Mouse (Mus musculus) heart, embryonic 11.5 days (tissue): ENCODE data around the gene Mdp1. TPM values are rescaled to one million over a fixed set of nuclear protein-coding genes. Genes with fewer than 3 reads are reported as not detected.

Experiments
- ATAC-seq: fragments of 200-750 bp; cut with Nextera tagmentation; replicated peaks from 2 replicates; pipeline ENCODE4 v1.8.0; 2017; ENCODE audit warnings: moderate library complexity; ENCODE audit not compliant: insufficient number of reproducible peaks, low FRiP score, low TSS enrichment
- H3K27ac ChIP-seq: fragments of 300-500 bp; sonication (generic); 2 replicates; pipeline ENCODE4 v1.5.1; 2014; ENCODE audit warnings: mild to moderate bottlenecking, low read depth, low read length
- H3K27me3 ChIP-seq: fragments of 300-500 bp; sonication (generic); 2 replicates; pipeline ENCODE4 v1.6.1; 2014; ENCODE audit warnings: mild to moderate bottlenecking, low read length, mixed read lengths; ENCODE audit not compliant: control insufficient read depth, insufficient read depth
- H3K36me3 ChIP-seq: fragments of 300-500 bp; sonication (generic); 2 replicates; pipeline ENCODE4 v1.6.1; 2014; ENCODE audit warnings: mild to moderate bottlenecking, low read length, moderate library complexity, mixed read lengths; ENCODE audit not compliant: control insufficient read depth, insufficient read depth
- H3K4me1 ChIP-seq: fragments of 300-500 bp; sonication (generic); 2 replicates; pipeline ENCODE4 v1.6.1; 2014; ENCODE audit warnings: low read length; ENCODE audit not compliant: control insufficient read depth, insufficient read depth
- H3K4me2 ChIP-seq: fragments of 300-500 bp; sonication (generic); 2 replicates; pipeline ENCODE4 v1.6.1; 2014; ENCODE audit warnings: mild to moderate bottlenecking, moderate library complexity
- H3K4me3 ChIP-seq: fragments of 300-500 bp; sonication (generic); 2 replicates; pipeline ENCODE4 v1.5.1; 2014; ENCODE audit warnings: low read depth, low read length
- H3K9ac ChIP-seq: fragments of 300-500 bp; sonication (generic); 2 replicates; pipeline ENCODE4 v1.6.1; 2014; ENCODE audit warnings: mild to moderate bottlenecking, low read depth, low read length, moderate library complexity
- H3K9me3 ChIP-seq: fragments of 300-500 bp; sonication (generic); replicated peaks from 2 replicates; pipeline ENCODE4 v1.6.1; 2016; ENCODE audit warnings: low read length; ENCODE audit not compliant: control insufficient read depth
- WGBS: fragments of 180-500 bp; shearing (Covaris S2); extraction: QIAGEN DNeasy Blood & Tissue Kit; methylation state at CpG from one replicate; pipeline ENCODE4 v1.1.7; 2014; ENCODE audit not compliant: insufficient replicate concordance; 5-methylcytosine and 5-hydroxymethylcytosine counted together
- polyA plus RNA-seq: library from polyadenylated mRNA; unstranded; fragments of >200 nt; fragmentation: Nextera tagmentation; extraction: Ambion mirVana; gene quantifications from 2 replicates; pipeline ENCODE4 v1.2.1, GENCODE M21; 2014

The Mdp1 gene
- polyA plus RNA-seq, 1 experiment from 2014 or later, result 74.2 TPM

DNA sequence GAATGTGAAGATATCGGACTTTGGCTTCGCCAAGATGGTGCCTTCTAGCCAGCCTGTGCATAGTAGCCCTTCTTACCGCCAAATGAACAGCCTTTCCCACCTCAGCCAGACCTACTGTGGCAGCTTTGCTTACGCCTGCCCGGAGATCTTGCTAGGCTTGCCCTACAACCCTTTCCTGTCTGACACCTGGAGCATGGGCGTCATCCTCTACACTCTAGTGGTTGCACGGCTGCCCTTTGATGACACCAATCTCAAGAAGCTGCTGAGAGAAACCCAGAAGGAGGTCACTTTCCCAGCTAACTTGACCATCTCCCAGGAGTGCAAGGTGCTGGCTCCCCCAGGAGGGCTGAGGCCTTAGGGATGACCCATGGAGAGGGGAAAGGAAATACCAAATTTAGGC lies 8.8 kb downstream of the Mdp1 start:
- ATAC-seq, result no peak
- Histone ChIP-seq H3K9ac (no peak overlapping the region), H3K4me1 (no peaks in the 10 kb centered on the region), H3K27ac (no peak overlapping the region), H3K9me3 (no peaks in the 10 kb centered on the region), H3K36me3 (peaks cover under 1% of the 10 kb centered on the region), H3K4me2 (no peak overlapping the region), H3K4me3 (no peak overlapping the region), H3K27me3 (no peaks in the 10 kb centered on the region)
- 80% methylated on average over 7 of the region's 7 CpGs for WGBS

DNA sequence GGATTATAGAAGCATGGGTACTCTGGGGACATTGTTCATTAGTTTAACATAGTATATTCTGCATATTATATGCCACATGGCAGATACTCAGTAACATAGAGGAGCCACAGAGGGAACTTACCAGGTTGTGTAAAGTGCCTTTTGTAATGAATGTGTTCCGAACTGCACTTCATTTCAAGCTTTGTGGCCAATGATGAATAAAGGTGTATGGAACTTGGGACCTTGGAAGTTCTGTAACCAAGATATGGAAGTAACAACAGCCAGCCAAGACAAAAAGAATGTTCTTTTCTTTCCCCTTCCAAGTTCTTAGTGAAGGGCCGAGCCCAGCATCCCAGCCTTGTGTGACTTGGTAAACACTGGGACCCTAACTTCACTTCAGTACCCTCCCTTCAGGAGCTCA lies 10.4 kb downstream of the Mdp1 start, which contains the start of gene Tssk4:
Gene Tssk4 (plus strand): TSS at position 301 of the 400 bp plus-strand sequence.
- 91% methylated on average over 2 of the region's 2 CpGs for WGBS
- ATAC-seq, result no peak
- H3K9me3 ChIP-seq, result no peaks in the 10 kb centered on the region

DNA sequence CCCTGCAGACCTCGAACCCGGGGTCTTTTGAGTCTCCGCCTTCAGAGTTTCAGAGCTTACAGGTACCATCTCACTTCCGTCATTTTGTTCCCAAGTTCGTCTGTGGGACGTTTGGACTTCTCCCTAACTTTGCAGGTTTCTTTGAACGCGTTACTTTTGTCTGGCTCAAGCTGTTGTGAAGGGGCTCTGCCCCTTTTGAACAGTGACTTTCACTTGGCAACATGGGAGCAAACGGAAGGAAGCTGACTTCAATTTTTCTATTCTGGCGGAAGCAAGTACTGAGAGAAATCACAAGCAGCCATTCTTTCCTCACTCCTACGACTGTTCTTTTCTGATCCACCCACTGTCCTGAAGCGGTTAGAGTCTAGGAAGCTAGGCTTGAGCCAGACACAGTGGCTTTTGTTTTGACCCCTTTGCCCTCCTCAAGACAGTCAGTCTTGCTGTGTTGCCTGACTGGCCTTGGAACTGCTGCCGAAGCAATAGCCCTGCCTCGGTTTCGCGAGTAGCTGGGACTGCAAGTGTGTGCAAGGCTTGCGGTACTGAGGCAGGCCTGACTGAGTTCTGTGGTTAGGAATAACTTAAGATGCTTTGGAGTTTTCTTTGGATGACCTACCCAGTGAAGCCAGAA lies 15.9 kb downstream of the Mdp1 start:
- Histone ChIP-seq H3K9ac (peak overlapping the region; percentile 97), H3K36me3 (peaks cover 12% of the 10 kb centered on the region), H3K9me3 (no peaks in the 10 kb centered on the region), H3K27ac (peak overlapping the region; percentile 95; the same call in 1 of the 2 replicates), H3K4me1 (peaks cover 18% of the 10 kb centered on the region), H3K4me3 (peak overlapping the region; percentile 96), H3K27me3 (no peaks in the 10 kb centered on the region), H3K4me2 (peak overlapping the region; percentile 91)
- WGBS, result 32% methylated on average over 17 of the region's 17 CpGs
- no peak for ATAC-seq

More for the DNA sequence above, 10.4 kb downstream of the Mdp1 start, which contains the start of gene Tssk4:
- H3K4me1 ChIP-seq, result peaks cover 6% of the 10 kb centered on the region
- no peak within 1 kb of the TSS for H3K9ac ChIP-seq
- peaks cover 5% of the 10 kb centered on the region for H3K36me3 ChIP-seq
- H3K27ac ChIP-seq, result no peak within 1 kb of the TSS
- no peak within 1 kb of the TSS for H3K4me2 ChIP-seq
- no peaks in the 10 kb centered on the region for H3K27me3 ChIP-seq
- no peak within 1 kb of the TSS for H3K4me3 ChIP-seq

DNA sequence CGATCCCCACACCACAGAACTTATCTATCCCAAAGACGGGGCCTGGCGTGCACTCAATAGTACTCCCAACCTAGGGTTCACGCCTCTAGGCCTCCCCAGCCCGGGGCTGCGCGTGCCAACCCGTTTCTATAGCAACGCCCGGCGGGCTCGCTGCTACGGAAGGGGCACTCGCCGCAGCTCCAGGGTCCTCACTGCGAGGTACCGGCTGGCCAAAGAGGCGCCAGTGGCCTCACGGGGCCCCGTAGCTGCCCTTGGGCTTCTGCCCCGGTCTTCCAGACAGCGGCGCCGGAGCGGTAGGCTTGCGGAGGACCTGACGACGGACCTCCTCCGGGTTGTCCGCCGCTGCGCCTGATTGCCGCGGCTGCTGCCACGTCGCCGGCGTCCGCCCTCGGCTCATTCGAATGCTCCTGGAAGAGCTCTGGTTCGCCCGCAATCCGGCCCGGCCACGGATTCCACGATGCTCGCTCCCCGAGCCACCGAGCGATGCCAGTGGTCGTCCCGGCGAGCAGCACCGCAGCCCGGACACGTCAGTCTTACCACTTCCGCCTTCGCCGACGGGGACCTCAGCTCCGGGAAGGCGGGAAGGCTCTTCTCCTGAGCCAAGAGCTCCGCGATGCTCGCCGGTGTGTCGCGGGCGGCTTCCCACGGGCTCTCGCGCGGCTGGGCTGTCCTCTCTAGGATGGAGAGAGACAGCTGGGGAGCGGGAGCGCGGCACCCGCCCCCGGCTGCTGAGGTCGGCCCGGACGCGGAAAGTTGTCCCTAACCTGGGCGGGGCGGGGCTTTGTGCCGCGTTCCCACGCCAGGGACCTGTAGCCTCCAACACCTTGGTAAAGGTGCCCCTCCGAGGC lies 17.0 kb downstream of the Mdp1 start, which contains the start of gene Tm9sf1:
Gene Tm9sf1 (minus strand): TSS at position 747 of the 848 bp plus-strand sequence.
- Histone ChIP-seq H3K36me3 (peaks cover 14% of the 10 kb centered on the region), H3K9ac (peak within 1 kb of the TSS; percentile 97), H3K4me2 (peak within 1 kb of the TSS; percentile 91), H3K9me3 (no peaks in the 10 kb centered on the region), H3K4me3 (peak within 1 kb of the TSS; percentile 96), H3K27ac (peak within 1 kb of the TSS; percentile 95), H3K4me1 (peaks cover 18% of the 10 kb centered on the region), H3K27me3 (no peaks in the 10 kb centered on the region)
- under 1% methylated on average over 87 of the region's 89 CpGs for WGBS
- peak; percentile 82 for ATAC-seq

DNA sequence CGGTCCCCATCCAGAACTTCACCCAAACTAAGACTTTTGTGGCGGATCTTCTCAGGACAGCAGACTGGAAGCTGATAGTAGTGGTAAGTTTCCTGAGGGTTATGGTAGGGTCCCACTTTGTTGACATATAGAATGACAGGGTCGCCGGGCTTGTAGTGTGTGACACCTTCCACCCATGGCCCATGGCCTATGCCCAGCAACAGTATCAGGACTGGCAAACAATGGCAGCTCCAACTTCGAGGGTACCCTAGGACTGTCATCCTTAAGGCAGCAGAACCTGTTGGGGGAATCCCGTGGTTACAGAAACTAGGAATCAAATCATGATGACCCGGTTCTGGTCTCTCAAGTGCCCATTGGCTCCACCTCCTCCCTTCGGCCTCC lies 17.6 kb downstream of the Mdp1 start:
- Histone ChIP-seq H3K4me1 (peaks cover 18% of the 10 kb centered on the region), H3K9ac (peak overlapping the region; percentile 97), H3K9me3 (no peaks in the 10 kb centered on the region), H3K27ac (peak overlapping the region; percentile 95), H3K27me3 (no peaks in the 10 kb centered on the region), H3K4me3 (peak overlapping the region; percentile 96), H3K36me3 (peaks cover 19% of the 10 kb centered on the region), H3K4me2 (peak overlapping the region; percentile 91)
- ATAC-seq, result 0 out of 2 replicates have a peak, but pooled peaks have one; percentile 14
- 20% methylated on average over 8 of the region's 8 CpGs for WGBS

DNA sequence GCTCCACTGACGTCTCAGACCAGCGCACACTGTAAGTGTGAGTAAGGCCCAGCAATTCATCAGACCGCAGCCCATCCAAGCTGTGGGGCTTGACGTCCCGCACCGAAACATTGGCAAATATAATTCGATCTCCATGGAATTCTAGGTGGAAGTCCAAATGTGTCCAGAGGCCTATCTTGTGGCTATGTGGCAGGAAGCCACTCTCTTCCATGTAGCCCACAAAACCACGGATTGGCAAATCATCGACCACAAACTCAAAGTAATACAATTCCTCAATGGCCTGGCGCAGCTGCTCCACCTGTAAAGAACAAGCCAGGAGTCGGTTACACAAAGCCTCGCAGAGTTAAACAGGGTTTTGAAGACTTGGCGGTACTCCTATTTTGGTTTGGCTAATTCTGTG lies 19.0 kb downstream of the Mdp1 start:
- no peak overlapping the region for H3K4me2 ChIP-seq
- no peak for ATAC-seq
- peaks cover 18% of the 10 kb centered on the region for H3K4me1 ChIP-seq
- WGBS, result 95% methylated on average over 13 of the region's 13 CpGs
- H3K27ac ChIP-seq, result no peak overlapping the region
- no peaks in the 10 kb centered on the region for H3K27me3 ChIP-seq
- H3K4me3 ChIP-seq, result no peak overlapping the region
- no peak overlapping the region for H3K9ac ChIP-seq
- no peaks in the 10 kb centered on the region for H3K9me3 ChIP-seq
- peaks cover 23% of the 10 kb centered on the region for H3K36me3 ChIP-seq

DNA sequence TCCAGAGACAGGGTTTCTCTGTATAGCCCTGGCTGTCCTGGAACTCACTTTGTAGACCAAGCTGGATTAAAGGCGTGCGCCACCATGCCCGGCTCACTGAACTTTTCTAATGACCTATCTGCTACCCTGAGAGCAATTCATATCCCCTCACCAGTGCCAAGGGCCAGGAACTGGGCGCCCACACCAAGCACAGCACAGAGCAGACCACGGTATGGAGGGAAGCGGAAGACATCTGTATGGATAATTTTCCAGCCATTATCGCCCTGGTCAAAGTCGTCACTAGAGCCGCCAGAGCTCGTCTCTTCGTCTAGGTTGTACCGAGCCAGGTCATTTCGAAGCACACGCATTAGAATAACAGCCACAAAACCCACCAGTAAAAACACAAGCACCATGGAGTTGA lies 19.5 kb downstream of the Mdp1 start:
- Histone ChIP-seq H3K27ac (no peak overlapping the region), H3K4me3 (no peak overlapping the region), H3K4me1 (peaks cover 18% of the 10 kb centered on the region), H3K27me3 (no peaks in the 10 kb centered on the region), H3K9me3 (no peaks in the 10 kb centered on the region), H3K9ac (no peak overlapping the region), H3K36me3 (peaks cover 23% of the 10 kb centered on the region), H3K4me2 (no peak overlapping the region)
- WGBS, result 96% methylated on average over 14 of the region's 14 CpGs
- ATAC-seq, result no peak

DNA sequence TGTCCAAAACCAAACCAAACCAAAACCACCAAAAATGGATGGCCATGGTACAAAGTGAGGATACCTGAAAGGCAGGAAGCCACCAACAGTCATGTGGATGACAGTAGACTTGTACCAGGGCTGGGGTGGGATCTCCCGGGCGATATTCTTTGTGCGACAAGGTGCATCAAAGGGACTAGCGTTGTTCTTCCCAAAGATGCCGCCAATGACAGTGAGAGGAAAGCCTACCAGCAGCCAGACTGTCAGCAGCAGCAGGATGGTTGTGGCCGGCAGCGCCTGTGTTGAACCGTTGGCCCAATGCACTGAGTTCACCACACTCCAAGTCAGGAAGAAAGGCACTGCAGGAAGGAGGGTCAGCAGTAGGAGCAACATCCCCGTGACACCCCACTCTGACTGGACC lies 22.5 kb downstream of the Mdp1 start, which contains the start of gene Gm49378:
Gene Gm49378 (minus strand): TSS at position 101 of the 400 bp plus-strand sequence.
- Histone ChIP-seq H3K9me3 (no peaks in the 10 kb centered on the region), H3K4me2 (no peak within 1 kb of the TSS), H3K27me3 (no peaks in the 10 kb centered on the region), H3K4me3 (no peak within 1 kb of the TSS), H3K36me3 (peaks cover 34% of the 10 kb centered on the region), H3K9ac (no peak within 1 kb of the TSS), H3K27ac (no peak within 1 kb of the TSS), H3K4me1 (peaks cover 9% of the 10 kb centered on the region)
- no peak for ATAC-seq
- 92% methylated on average over 9 of the region's 9 CpGs for WGBS
